Mouse (Mus musculus) adrenal gland, adult (tissue): ENCODE measurements around the gene Hdac10.
A peak's percentile ranks its signal among the peaks of the same experiment; 100 is the strongest.

Source experiments
- DNase-seq, 2 experiments: peaks; one replicate each; pipeline ENCODE4 v3.0.0; 2022 to 2023; ENCODE audit warnings: low spot score in 1 of 2; ENCODE audit not compliant: inconsistent age in 2 of 2

Gene Hdac10

DNA sequence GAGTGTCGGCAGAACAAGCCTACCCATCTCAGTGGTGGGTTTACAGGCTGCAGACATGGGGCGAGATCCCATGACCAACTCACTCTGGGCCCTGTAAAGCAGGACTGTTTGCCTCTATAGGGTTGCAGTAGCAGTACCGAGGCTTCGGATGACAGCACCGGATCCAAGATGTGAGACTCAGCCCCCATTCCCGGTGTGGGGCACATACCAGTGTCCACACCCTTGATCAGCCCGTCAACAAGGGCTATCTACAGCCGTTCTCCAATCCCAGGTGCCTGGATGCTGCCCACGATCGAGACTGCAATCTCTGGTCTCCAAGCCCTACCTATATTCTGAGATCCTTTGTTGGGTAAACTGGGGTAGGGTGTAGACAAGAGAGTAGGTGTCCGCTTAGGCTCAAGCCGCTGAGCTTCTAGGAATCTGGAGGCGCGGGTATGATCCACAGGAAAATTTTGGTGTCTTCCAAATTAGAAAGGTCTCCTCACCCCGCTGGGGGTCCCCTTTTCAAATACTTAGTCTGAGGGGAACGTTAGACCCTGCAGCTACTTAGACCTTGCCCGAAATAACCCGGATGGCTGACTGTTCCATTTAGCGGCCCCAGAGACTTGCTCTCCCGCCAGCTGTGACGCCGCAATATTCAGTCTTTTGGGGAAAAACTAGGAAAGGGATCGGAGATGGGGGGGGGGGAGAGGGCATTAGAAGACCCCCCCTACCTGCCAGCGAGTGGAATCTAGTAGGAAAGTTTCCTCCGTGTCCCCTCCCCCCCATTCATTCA lies 20.2 kb upstream of the Hdac10 start:
- no peak for DNase-seq

DNA sequence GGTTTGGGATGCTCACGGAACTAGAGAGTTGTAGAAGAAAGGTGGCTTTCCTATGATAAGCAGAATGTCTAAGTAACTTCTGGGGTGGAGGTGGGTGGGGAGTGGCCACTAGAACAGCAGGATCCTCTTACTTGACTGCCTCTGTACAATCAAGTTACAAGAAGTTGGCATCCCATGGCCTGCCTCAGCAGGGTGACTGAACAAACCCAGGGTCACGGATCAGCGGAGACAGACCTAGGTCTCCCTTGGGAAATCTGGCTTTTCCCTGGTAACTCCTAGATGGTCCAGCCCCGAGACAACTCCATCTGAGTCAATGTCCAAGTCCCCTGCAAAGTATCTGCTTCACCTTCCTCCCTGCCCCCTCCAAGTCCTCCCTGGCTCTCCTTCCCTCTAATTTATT lies 19.4 kb upstream of the Hdac10 start:
- no peak for DNase-seq

DNA sequence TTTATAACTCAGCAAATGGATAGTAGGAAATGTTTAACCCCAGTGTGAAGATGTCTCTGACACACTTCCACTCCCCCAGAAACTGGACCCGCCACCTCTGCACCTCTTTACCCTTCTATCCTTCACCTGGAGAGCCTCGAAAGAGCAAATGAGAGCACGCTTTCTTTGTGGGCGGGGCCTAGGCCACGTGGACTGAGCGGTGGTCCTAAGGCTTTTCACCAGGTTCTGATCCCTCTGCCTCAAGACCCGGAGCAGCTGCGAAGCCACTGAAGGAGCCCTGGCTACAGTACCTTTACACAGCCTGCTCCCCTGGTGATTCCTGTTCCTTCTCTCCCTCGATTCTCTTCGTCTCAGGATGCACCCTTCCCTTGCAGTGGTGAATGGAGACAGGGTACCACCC lies 19.0 kb upstream of the Hdac10 start:
- no peak for DNase-seq

DNA sequence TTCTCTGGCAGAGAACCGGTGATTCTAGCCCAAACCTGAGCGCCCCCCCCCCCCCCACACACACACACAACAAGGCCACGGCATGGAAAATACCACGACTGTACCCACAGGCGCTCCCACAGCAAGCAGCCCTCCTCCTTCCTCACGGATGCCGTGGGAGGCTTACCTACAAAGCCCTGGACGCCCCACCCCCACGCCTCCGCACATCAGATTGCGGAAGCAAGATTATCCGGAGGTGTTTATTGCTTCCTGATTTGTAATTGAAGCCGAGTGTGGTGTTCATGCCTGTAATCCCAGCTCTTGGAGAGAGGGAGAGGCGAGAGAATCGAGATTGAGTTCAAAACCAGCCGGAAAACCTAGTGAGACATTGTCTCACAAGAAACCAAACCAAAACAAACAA lies 18.5 kb upstream of the Hdac10 start:
- no peak for DNase-seq

DNA sequence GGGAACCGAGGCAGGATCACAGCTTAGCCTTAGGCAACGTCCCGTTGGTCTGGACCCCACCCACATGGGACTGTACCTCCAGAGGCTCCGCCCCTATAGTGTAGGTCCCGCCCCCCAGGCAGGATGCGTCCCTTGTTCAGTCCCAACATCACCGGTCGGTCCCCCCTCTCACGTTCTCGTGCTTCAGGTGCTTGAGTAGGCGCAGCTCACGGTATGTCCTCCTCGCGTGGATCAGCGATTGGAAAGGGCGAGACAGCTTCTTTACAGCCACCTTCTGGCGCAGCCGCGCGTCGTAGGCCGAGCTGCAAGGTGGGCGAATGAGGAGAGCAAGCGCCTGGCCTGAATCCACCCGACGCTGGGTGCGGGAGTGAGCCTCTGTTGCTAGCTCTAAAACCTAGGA lies 18.0 kb upstream of the Hdac10 start:
- DNase-seq: peak in 1 of 2 experiments; percentile 70

DNA sequence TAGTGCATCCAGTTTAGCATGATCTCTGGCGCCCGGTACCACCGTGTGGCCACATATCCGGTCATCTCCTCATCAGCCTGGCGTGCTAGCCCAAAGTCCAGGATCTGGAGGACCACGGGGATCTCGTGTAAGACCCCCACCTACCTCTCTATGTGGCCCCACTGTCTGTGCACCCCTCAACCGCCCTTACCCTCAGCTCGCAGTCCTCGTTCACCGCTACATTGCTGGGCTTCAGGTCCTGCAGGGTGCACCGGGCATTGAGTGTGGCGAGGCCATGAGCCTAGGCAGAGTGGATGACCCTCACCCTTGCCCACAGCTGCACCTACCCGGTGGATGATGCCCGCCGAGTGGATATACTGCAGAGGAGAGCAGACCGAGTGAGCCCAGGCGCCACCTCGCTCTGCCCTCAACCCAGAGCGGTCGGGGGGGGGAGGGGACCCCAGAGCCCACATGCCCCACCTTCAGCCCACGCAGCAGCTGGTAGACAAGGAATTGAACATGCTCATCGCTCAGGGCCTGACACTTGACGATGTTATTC lies 17.4 kb upstream of the Hdac10 start:
- DNase-seq: no peak

DNA sequence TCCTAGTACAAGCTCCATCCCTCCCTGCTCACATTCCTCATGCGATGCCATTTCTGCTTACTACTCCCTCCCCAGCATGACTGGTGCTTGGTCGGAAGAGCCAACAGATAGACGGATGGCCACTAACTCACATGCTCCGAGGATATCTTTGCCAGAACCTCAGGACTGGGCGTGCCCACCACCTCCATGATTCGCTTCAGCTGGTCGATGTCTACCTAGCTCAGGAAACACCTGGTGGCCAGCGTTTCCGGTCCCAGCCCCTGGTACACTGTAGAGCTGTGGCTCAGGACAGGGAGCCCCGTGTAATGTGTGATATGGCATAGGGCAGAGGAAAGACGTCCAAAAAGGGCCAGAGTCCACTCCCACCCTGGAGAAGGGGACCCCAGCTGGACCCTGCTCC lies 16.5 kb upstream of the Hdac10 start:
- DNase-seq: no peak

DNA sequence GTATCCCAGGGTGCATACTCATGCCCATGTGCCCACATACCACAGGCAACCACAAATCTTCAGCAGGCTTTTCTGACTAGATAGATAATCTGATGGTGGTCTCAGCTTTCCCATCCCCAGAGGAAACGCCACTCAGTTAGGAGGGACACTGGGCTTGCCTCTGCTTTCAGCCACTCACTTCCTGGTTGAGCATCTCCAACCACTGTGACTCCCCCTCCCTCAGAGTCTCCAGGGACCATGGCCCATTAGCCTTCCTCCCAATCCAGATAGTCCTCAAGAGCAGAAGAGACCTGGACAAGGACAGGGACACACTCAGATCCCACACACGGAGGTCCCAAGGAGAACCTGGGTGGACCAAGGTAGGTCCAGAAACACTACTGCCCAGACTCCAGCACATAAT lies 14.6 kb upstream of the Hdac10 start:
- no peak for DNase-seq

DNA sequence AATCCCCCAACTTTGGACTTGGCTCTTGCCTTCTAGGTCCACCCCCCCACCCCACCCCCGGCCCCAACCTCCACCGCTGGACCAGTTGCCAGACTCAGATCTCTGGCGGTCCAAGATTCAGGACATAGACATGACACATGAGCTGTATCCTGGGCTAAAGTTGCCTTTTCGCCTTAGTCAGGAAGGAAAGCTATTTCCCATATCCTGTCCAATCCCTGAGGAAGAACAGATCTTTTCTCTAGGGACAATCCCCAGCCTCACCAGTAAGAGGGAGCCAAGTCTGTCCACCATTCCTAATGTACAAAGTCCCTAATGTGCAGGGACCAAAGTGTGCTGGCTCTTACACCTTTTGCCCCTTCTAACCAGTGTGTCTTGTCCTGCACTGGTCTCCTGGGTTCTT lies 13.4 kb upstream of the Hdac10 start:
- DNase-seq: peak in 1 of 2 experiments; percentile 49

DNA sequence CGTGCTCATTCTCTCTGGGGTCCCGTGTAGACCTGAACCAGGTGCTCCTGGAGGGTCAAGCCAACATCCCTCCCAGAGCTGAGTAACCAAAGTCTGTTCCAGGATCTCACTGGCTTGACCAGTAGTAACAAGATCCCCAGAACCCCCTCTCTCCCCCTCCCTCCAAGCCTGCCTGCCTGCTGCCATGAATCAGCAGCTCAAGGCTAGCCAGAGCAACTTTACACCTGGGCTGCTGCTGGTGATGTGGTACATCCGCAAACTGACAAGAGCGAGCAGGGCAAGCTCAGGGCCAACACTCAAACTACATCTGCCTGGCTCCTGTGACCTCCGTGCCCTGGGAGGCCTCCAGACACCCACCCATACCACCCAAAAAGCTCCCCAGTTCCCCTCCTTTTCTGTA lies 12.9 kb upstream of the Hdac10 start:
- no peak for DNase-seq

DNA sequence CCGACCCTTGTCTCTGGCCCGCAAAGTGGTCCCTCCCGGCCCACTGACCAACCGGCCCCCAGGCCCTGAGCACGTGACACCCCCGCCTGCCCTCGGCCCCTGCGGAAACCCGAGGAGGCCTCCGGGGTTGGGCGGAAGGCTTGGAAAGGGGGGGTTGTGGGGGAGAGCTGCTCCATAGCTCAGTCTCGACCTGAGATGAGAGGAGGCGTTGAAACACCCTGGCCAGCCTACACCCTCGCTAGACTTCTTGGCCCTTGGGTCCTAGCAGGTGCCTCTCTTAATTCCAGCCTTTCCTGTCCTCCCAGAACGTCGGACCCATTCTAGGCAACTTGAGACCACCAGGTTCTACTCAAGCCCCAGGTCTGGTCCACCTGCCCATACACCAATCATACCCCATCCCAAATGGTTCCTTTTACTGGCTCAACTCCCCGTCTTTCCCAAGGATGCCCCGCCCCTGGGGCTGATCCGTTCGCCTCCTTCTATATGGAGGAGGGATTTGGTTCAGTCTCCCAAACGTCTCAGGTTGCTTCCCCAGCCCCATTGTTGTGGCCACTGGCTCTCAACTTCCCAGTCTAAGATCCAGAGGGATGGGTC lies 12.3 kb upstream of the Hdac10 start, which contains the start of gene Mapk12:
TSS of gene Mapk12 (minus strand) at position 45 of the 594 bp plus-strand sequence.
- peak; percentile 62 to 78 for DNase-seq

DNA sequence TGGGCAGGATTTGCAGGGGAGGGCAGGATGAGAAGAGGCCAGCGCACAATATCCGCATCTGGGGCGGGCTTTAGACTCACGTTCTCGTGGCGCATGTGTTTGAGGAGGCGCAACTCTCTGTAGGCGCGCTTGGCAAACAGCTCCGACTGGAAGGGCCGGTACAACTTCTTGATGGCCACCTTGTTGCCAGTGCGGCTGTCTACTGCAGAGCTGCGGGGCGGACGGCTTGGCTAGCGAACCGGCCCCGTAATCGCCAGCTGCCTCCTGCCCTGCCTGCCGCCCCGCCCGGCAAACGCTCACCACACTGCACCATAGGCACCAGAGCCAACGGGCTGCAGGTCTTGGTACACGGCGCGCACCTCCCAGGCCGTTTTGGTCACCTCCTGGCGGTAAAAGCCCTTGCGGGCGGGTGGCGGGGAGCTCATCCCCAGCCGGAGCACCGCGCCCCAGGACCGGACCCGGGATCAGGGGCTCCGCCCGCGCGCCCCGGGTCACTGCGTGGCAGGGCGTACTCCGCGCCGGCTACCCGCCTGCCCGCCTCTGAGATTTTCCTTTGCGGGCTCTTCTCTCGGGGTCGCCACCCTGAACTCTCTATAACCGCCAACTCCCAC lies 11.7 kb upstream of the Hdac10 start:
- DNase-seq: peak in 1 of 2 experiments; percentile 74

DNA sequence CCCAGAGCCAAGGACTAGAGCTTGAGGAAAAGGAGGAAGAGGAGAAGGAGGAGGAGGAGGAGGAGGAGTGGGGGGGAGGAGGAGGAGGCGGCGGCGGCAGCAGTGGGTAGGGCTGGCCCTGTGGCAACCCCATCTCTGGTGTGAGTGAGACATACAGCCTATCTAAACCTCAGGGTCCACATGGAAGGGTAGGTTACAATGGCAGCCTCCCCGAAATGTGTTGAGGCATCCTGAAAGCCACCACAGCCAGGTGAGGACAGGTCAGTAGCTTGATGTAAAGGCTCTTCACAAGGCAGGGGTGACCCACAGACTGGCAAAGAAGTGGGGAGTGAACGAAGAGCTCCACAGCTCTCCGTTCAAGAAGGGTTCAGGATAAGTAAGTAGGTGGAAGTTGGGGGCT lies 10.0 kb upstream of the Hdac10 start:
- no peak for DNase-seq

DNA sequence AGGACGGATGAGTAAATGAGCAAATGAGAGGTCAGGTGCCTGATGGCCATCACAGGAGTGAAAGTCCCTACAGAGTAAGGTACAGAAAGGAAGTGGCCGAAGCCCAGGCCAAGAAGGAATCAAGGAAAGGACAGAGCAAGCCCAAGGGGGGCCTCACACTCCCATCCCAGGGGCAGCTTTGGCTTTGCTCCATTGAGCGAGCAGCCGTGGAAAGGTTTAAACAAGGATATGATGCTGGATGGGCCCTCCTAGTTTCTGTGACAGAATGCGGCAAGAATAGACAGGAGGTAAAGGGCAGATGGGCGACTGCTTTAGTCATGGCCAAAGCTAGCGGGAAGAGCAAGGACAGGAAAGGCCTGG lies 9.5 kb upstream of the Hdac10 start:
- DNase-seq: no peak

DNA sequence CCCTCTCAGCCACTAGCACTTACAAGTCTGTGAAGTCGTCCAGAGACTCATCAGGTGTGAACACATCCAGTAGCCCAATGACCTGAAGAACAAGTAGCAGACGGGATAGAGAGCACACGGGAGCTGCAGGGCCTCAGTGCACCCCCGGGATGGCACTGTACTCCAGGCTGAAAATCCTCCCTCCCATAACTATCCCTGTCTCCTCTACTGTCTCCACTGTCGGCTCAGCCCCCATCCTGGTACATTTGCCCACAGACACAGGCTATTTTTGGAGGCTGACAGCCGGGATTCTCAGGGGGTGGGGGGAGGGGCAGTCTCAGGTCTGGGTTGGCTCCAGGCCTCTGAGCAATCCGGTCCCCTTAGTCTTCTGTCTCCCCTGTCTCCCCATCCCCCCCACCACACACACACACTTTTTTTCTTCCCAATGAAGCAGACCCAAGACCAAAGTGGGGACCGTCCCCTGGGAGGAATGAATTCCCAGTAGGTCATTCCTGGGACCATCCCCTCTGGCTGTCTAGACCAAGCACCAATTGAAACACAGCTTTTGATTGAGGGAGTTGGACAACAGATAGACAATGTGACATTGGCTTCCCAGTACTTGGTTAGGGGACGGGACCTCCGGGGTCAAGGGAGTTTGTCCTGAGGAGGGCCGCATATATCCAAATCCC lies 9.0 kb upstream of the Hdac10 start:
- no peak for DNase-seq

DNA sequence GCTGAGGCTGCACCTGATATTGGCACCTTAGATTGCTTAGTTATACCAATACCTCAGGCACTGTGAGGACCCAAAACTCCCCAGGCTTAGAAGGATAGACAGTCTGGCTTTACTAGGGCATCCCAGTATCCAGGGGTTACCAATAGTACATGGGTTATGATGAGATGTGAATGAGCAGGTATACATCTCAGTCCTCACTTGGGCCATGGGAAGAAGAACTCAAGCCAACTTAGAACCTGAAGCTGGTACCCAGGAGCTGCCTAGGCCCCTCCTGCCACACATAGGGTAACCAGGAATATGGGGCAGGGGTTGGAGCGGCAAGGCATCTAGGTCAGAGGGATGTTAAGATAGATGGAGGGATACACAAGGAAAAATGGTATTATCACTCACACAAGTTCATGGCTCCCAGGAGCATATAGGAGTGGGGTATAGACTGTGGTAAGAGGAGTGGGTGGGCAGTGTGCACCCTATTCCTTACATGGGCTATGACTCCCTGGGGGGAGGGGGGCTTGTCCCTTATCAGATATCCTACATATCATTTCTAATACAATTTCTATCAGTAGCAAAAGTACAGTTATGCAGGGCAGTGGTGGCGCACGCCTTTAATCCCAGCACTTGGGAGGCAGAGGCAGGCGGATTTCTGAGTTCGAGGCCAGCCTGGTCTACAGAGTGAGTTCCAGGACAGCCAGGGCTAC lies 8.1 kb upstream of the Hdac10 start:
- DNase-seq: no peak

DNA sequence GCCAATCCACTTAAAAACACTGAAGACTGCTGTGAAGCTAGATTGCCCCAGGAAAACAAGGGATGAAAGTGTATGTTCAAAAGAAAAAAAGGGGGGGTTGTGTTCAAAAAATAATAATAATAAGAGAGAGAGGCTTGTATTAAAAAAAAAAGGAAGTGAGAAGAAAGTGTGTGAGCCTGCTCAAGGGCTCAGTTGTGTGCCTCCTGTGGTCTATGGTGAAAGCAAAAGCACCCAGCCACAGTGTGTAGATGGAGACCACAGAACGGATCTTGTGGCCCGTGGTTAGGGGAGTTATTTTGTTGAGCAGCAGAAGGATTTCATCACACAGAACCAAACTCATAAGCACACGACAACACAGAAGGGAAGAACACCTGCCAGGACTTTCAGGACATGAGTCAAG lies 2.8 kb upstream of the Hdac10 start:
- no peak for DNase-seq

DNA sequence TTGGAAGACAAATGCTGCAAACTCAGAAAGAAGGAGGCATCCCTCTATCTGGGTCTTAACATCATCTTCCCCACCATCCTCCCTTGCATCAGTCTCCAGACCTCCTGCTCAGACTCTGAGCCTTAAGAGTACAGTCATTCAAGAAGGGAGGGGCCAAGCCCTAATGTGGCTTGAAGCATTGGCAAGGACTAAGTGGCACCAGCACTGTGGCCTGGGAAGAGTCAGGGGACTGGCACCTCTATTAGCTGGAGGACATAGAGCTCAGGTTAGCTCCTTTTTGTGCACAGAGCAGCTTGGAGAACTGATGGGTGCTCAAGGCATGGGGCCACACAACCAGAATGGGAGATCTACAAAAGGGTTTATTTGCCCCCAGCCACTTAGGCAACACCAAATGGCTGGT lies 1.7 kb upstream of the Hdac10 start:
- no peak for DNase-seq

DNA sequence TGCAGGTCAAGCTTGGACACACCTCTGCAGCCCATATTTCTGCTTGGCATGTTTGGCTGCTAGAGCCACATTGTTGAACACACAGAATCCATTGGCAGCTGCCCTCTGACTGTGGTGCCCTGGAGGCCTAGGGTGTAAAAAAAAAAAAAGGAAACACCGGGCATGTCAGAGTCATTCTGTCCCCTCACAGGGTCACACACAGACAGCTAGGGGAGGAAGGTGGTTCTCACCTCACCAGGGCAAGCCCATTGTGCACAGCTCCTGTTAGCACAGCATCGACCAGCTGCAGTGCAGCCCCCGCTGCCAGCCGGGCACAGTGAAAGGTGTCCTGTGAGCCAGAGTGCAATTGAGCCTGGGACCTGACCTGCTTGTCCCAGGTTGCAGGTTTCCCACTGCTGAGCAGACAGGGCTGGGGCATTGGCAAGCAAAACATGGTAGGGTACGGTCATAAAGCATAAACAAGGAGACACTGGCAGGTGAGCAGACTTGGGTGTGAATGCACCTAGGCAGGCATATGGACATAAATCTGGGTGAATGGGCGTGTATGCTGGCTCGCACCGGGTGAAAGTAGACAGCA lies 1.0 kb downstream of the Hdac10 start:
- no peak for DNase-seq

DNA sequence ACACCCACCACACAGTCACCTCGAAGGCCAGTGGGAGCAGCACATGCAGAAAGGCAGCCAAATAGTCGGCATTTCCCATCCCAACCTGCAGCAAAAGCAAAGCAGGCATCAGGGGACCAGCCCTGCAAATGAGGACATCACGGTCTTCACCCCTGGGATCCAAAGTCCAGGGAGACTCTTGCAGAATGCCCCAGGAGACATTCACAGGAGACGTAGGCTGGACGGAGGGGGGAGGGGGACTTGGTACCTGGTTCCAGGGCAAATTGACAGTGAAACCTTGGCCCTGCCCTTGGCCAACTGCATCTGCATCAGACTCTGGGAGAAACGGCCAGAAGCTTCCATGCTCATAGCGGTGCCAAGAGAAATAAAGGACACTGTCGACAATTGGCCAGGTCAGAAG lies 1.9 kb downstream of the Hdac10 start:
- DNase-seq: no peak

DNA sequence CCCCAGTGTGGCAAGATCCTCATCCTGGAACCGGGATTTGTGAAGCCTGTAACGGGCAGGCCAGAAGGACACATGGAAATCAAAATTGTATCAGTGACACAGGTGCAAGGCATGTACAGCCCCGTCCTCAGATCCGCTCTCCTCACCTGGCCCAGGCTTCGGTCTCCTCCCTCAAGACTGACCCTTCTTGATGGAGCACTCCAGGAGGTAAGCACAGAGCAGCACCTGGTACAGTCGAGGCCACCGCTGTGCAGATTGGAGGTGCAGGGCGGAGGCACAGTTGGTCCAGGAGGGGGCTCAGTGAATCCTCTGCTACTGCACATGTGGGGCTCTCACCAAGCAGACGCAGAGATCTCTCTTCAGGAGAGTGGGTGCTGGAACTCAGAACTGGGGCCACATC lies 3.1 kb downstream of the Hdac10 start:
- DNase-seq: no peak
